Mouse (Mus musculus): ENCODE measurements around the gene Spock1. TPM values are rescaled to one million over a fixed set of nuclear protein-coding genes. Genes with fewer than 3 reads are reported as not detected.

Gene Spock1
- total and polyA plus RNA-seq, 3 experiments: not detected

GRCm38 (mm10) chr13:57604437-57604836 is 303.7 kb downstream of the Spock1 start:
- dilution Hi-C loops (cut with MboI; ENCODE audit: extremely low pct_ligation_motif_present, extremely low pct_unique_long_range_greater_than_20kb, low sequenced_read_pairs) (no loop called here), in situ Hi-C loops (cut with MboI; ENCODE audit: low pct_ligation_motif_present, low pct_unique_long_range_greater_than_20kb, low sequenced_read_pairs) (no loop called here)
- Histone ChIP-seq H3K4me1 (ENCODE audit: control insufficient read depth in 1 of 2, insufficient read depth in 2 of 2) (no peaks in the 10 kb centered on the region), H3K36me3 (replicated peaks in 1 of 2; ENCODE audit: control insufficient read depth in 1 of 2, insufficient read depth in 1 of 2, low read length in 1 of 2) (no peaks in the 10 kb centered on the region), H3K4me3 (replicated peaks in 1 of 3; ENCODE audit: low read depth in 2 of 3, low read length in 2 of 3, poor library complexity in 1 of 3) (no peak overlapping the region), H3K4me2 (ENCODE audit: insufficient read depth, low read depth, poor library complexity, severe bottlenecking) (no peak overlapping the region), H3K27me3 (replicated peaks) (no peaks in the 10 kb centered on the region), H3K9ac (ENCODE audit: insufficient read depth, low read depth) (no peak overlapping the region), H3K79me2 (replicated peaks; ENCODE audit: control insufficient read depth, extremely low read depth, insufficient read depth, poor library complexity, severe bottlenecking) (no peaks in the 10 kb centered on the region), H3K27ac (ENCODE audit: insufficient read depth, low read depth) (no peak overlapping the region), H3K9me3 (replicated peaks; ENCODE audit: low read length) (peaks cover 87% of the 10 kb centered on the region)
- TF ChIP-seq MAX (IDR thresholded peaks at IDR 0.05; ENCODE audit: low read length) (no peak), ZKSCAN1 (IDR thresholded peaks at IDR 0.05; ENCODE audit: borderline replicate concordance, low read depth, low read length) (no peak), HCFC1 (IDR thresholded peaks at IDR 0.05; ENCODE audit: low read depth, low read length) (no peak), EP300 (IDR thresholded peaks at IDR 0.05; ENCODE audit: low read length) (no peak), GABPA (IDR thresholded peaks at IDR 0.05; ENCODE audit: insufficient replicate concordance, low read depth, low read length) (no peak), CHD2 (IDR thresholded peaks at IDR 0.05; ENCODE audit: low read length) (no peak), MEF2A (IDR thresholded peaks at IDR 0.05; ENCODE audit: borderline replicate concordance, low read depth, low read length) (no peak), USF2 (conservative IDR thresholded peaks at IDR 0.05; ENCODE audit: low read depth, low read length) (no peak), KAT2A (IDR thresholded peaks at IDR 0.05; ENCODE audit: insufficient replicate concordance, low read length) (no peak), RCOR1 (conservative IDR thresholded peaks at IDR 0.05; ENCODE audit: low read depth, low read length) (no peak), MAFK (IDR thresholded peaks at IDR 0.05; ENCODE audit: insufficient replicate concordance, low read length) (no peak)
- DNase-seq (ENCODE audit: extremely low read depth): no peak

DNA sequence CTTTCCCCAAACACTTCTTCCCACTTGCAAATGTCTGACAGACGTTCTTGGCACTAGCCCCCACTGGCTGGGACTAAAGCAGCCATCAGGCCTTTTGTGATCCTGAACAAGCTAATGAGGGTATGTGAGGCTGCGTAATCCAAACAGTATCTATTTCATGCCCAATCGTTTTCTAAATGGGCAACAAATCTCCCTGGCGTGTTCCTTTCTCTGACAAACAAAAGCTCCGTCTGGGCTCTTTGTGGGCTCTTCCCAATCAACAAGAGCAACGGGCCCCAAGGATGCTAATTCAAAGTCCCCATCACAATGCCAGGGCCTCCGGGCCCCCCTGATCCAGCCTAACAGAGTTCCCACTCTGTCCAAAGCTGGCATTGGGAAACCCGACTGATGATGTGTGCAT is 304.9 kb downstream of the Spock1 start:
- no peak overlapping the region for H3K4me2 ChIP-seq (ENCODE audit: insufficient read depth, low read depth, poor library complexity, severe bottlenecking)
- H3K27me3 ChIP-seq (replicated peaks): no peaks in the 10 kb centered on the region
- no peaks in the 10 kb centered on the region for H3K79me2 ChIP-seq (replicated peaks; ENCODE audit: control insufficient read depth, extremely low read depth, insufficient read depth, poor library complexity, severe bottlenecking)
- no peaks in the 10 kb centered on the region for H3K4me1 ChIP-seq (ENCODE audit: control insufficient read depth in 1 of 2, insufficient read depth in 2 of 2)
- TF ChIP-seq TBP (conservative IDR thresholded peaks at IDR 0.05; ENCODE audit: low read depth, low read length): no peak
- TF ChIP-seq UBTF (IDR thresholded peaks at IDR 0.05; ENCODE audit: low read depth, low read length): no peak
- TF ChIP-seq POLR2A (IDR thresholded peaks at IDR 0.05; ENCODE audit: low read depth, low read length): no peak
- no peak for TF ChIP-seq ZC3H11A (IDR thresholded peaks at IDR 0.05; ENCODE audit: low read depth, low read length)
- TF ChIP-seq RCOR1 (conservative IDR thresholded peaks at IDR 0.05; ENCODE audit: low read depth, low read length): no peak
- TF ChIP-seq ZKSCAN1 (IDR thresholded peaks at IDR 0.05; ENCODE audit: borderline replicate concordance, low read depth, low read length): no peak
- H3K27ac ChIP-seq (ENCODE audit: insufficient read depth, low read depth): no peak overlapping the region
- no peak overlapping the region for H3K9ac ChIP-seq (ENCODE audit: insufficient read depth, low read depth)
- no peak overlapping the region for H3K4me3 ChIP-seq (replicated peaks in 1 of 3; ENCODE audit: low read depth in 2 of 3, low read length in 2 of 3, poor library complexity in 1 of 3)
- H3K9me3 ChIP-seq (replicated peaks; ENCODE audit: low read length): peaks cover 85% of the 10 kb centered on the region
- dilution Hi-C loops (cut with MboI; ENCODE audit: extremely low pct_ligation_motif_present, extremely low pct_unique_long_range_greater_than_20kb, low sequenced_read_pairs): no loop called here
- no peaks in the 10 kb centered on the region for H3K36me3 ChIP-seq (replicated peaks in 1 of 2; ENCODE audit: control insufficient read depth in 1 of 2, insufficient read depth in 1 of 2, low read length in 1 of 2)
- no peak for DNase-seq (ENCODE audit: extremely low read depth)
- in situ Hi-C loops (cut with MboI; ENCODE audit: low pct_ligation_motif_present, low pct_unique_long_range_greater_than_20kb, low sequenced_read_pairs): no loop called here

GRCm38 (mm10) chr13:57595761-57596051 is 312.4 kb downstream of the Spock1 start:
- H3K9ac ChIP-seq (ENCODE audit: insufficient read depth, low read depth): no peak overlapping the region
- H3K9me3 ChIP-seq (replicated peaks; ENCODE audit: low read length): peaks cover 90% of the 10 kb centered on the region
- in situ Hi-C loops (cut with MboI; ENCODE audit: low pct_ligation_motif_present, low pct_unique_long_range_greater_than_20kb, low sequenced_read_pairs): no loop called here
- H3K79me2 ChIP-seq (replicated peaks; ENCODE audit: control insufficient read depth, extremely low read depth, insufficient read depth, poor library complexity, severe bottlenecking): no peaks in the 10 kb centered on the region
- dilution Hi-C loops (cut with MboI; ENCODE audit: extremely low pct_ligation_motif_present, extremely low pct_unique_long_range_greater_than_20kb, low sequenced_read_pairs): no loop called here
- no peak overlapping the region for H3K27ac ChIP-seq (ENCODE audit: insufficient read depth, low read depth)
- no peak overlapping the region for H3K4me2 ChIP-seq (ENCODE audit: insufficient read depth, low read depth, poor library complexity, severe bottlenecking)
- H3K4me1 ChIP-seq (ENCODE audit: control insufficient read depth in 1 of 2, insufficient read depth in 2 of 2): no peaks in the 10 kb centered on the region
- no peak for DNase-seq (ENCODE audit: extremely low read depth)
- H3K27me3 ChIP-seq (replicated peaks): no peaks in the 10 kb centered on the region
- no peak overlapping the region for H3K4me3 ChIP-seq (replicated peaks in 1 of 3; ENCODE audit: low read depth in 2 of 3, low read length in 2 of 3, poor library complexity in 1 of 3)
- H3K36me3 ChIP-seq (replicated peaks in 1 of 2; ENCODE audit: control insufficient read depth in 1 of 2, insufficient read depth in 1 of 2, low read length in 1 of 2): no peaks in the 10 kb centered on the region
- TF ChIP-seq MAFK (IDR thresholded peaks at IDR 0.05; ENCODE audit: insufficient replicate concordance, low read length) (no peak), RAD21 (IDR thresholded peaks at IDR 0.05; ENCODE audit: low read depth, low read length) (no peak), HCFC1 (IDR thresholded peaks at IDR 0.05; ENCODE audit: low read depth, low read length) (no peak), ELF1 (IDR thresholded peaks at IDR 0.05; ENCODE audit: low read depth, low read length) (no peak), E2F4 (IDR thresholded peaks at IDR 0.05; ENCODE audit: insufficient replicate concordance, low read depth, low read length) (no peak), TCF12 (IDR thresholded peaks at IDR 0.05; ENCODE audit: low read depth, low read length) (no peak), NRF1 (IDR thresholded peaks at IDR 0.05; ENCODE audit: low read depth, low read length) (no peak), CHD2 (IDR thresholded peaks at IDR 0.05; ENCODE audit: low read length) (no peak), CTCF (conservative IDR thresholded peaks at IDR 0.05 in 1 of 2, IDR thresholded peaks at IDR 0.05 in 1 of 2; ENCODE audit: low read depth in 2 of 2, low read length in 2 of 2) (no peak), ZKSCAN1 (IDR thresholded peaks at IDR 0.05; ENCODE audit: borderline replicate concordance, low read depth, low read length) (no peak), ZMIZ1 (IDR thresholded peaks at IDR 0.05; ENCODE audit: low read depth, low read length) (no peak), MEF2A (IDR thresholded peaks at IDR 0.05; ENCODE audit: borderline replicate concordance, low read depth, low read length) (no peak), PAX5 (IDR thresholded peaks at IDR 0.05; ENCODE audit: low read length) (no peak), RCOR1 (conservative IDR thresholded peaks at IDR 0.05; ENCODE audit: low read depth, low read length) (no peak), SMC3 (IDR thresholded peaks at IDR 0.05; ENCODE audit: low read depth, low read length) (no peak), ZC3H11A (IDR thresholded peaks at IDR 0.05; ENCODE audit: low read depth, low read length) (no peak), USF2 (conservative IDR thresholded peaks at IDR 0.05; ENCODE audit: low read depth, low read length) (no peak), KAT2A (IDR thresholded peaks at IDR 0.05; ENCODE audit: insufficient replicate concordance, low read length) (no peak), TBP (conservative IDR thresholded peaks at IDR 0.05; ENCODE audit: low read depth, low read length) (no peak)
